Mouse (Mus musculus) gastrocnemius, postnatal 36 days (tissue): ENCODE data around the gene Cyren. TPM values are rescaled to one million over a fixed set of nuclear protein-coding genes. Genes with fewer than 3 reads are reported as not detected.

ENCODE experiments used
- DNase-seq, 2 experiments: peaks; one replicate each; pipeline ENCODE4 v3.0.0; 2022
- intact Hi-C: fragments of 180-260 bp; cut with DNase I; formaldehyde crosslinking; loops from one replicate; pipeline ENCODE4 v1.15.1; 2025
- long read RNA-seq, 2 experiments: library from polyadenylated mRNA; stranded (forward); transcript quantifications; one replicate each; pipeline ENCODE4 v2.0.0; 2021
- total RNA-seq, 2 experiments: library from RNA; stranded (reverse); gene quantifications; 2 replicates each; pipeline ENCODE4 v1.2.3; 2021

Cyren gene
- total RNA-seq, result 1 to 10 TPM; 3.3 to 3.6 TPM
- long read RNA-seq, experiment 1, partial matches to known transcripts, result 0 of 5 reads
- long read RNA-seq, experiment 1, other reads (novel, unspliced or antisense), result 5 of 5 reads
- long read RNA-seq, experiment 2, partial matches to known transcripts, result 2 of 14 reads
- long read RNA-seq, experiment 2, other reads (novel, unspliced or antisense), result 8 of 14 reads

DNA sequence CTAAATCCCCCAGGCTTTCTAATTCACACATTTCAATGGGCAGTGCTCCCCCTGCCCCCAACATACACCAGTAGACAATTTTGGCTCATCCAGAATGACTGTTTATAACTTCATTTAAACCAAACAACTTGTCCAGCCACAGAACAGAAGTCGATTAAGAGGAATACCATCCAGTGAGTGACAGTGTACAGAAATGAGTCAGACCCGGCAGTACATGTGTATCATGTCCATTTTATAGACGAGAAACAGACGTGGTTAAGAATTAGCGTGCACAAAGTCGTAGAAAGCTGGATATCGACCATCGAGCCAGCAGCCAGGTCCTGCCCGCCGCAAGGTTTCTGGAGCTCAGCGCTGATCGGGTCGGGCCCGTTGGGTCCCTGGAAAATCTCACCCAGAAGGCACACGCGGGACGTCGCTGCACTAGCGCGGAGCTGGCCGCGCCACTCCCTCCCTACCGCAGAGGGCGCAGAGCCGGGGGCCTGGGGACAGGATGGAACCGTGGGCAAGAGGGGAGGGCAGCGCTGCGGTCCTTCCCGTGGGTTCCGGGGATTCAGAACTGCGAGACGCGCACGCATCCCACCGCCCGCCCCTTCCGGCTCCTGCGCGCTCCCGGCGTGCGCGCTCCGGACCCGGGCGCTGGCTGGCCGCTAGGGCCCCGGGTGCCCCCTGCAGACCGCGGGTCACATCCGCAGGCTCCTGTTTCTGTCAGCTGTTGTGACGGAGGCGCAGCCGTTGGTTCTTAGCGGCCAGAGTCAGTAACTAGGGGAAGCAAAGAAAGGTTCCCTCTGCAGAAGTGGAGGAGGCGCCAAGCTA is at the start of gene Cyren:
Cyren (minus strand) TSS at position 552 of the 813 bp plus-strand sequence.
- intact Hi-C loops, result loop anchor here (2.0 kb wide), 1 partner anchor 97 kb away; the partner anchor contains the start of gene Agbl3
- peak; percentile 87 to 90 for DNase-seq

DNA sequence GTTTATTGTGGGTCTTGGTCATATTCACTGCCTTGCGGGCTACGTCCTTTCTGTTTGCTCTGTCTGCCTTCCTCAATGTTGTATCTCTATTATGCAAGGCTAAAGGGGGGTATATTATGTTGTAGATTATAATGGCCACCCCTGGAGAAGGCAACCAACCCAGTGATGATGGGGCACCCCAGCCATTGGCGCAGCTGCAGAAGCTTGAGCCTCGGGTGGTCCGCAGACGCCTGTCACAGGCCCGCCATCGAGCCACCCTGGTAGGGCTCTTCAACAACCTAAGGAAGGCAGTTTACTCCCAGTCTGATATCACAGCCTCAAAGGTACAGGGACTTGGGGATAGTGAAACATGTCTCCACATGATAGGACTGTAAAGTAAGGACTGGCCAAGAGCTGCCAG is 49.7 kb upstream of the Cyren start:
- DNase-seq, result no peak
- intact Hi-C loops, result loop anchor here (5.0 to 10.0 kb wide), 2 partner anchors 150 to 423 kb away; no protein-coding TSS in a partner anchor

DNA sequence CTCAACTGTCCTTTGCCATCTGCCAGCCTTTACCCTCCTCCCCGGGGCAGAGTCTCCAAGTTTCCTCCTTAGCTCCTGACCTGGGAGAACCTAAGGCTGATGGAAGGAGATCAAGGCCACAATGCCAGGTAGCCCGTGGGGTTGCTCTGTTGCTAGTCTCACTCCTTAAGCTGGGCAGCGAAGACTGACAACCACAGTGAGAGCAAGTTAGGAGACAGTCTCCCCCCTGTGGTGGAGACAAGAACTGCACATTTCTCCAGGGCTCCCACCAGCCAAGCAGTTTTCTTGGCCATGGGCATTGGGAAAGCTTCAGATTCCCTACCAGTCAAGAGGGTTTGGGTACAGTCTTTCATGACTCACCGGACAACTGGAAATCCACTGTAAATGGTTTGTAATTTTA is 49.3 kb upstream of the Cyren start:
- DNase-seq, result peak; percentile 59 to 60
- intact Hi-C loops, result loop anchor here (5.0 to 10.0 kb wide), 2 partner anchors 150 to 422 kb away; no protein-coding TSS in a partner anchor

DNA sequence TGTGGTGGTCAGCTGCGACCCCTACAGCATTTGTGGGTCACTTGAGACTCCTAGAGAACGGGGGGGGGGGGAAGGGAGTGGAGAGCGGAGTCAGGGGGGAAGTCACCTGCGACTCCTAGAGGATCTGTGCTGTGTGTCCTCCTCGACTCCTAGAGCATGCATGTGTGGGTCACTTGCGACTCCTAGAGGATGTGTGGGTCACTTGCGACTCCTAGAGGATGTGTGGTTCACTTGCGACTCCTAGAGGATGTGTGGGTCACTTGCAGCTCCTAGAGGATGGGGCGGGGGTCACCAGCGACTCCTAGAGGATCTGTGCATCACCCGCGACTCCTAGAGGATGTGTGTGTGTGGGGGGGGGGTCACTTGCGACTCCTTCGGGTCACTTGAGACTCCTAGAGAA is 44.1 kb upstream of the Cyren start:
- intact Hi-C loops, result loop anchor here (5.0 to 10.0 kb wide), 2 partner anchors 40 to 417 kb away; no protein-coding TSS in a partner anchor
- DNase-seq, result peak in 1 of 2 experiments; percentile 15

DNA sequence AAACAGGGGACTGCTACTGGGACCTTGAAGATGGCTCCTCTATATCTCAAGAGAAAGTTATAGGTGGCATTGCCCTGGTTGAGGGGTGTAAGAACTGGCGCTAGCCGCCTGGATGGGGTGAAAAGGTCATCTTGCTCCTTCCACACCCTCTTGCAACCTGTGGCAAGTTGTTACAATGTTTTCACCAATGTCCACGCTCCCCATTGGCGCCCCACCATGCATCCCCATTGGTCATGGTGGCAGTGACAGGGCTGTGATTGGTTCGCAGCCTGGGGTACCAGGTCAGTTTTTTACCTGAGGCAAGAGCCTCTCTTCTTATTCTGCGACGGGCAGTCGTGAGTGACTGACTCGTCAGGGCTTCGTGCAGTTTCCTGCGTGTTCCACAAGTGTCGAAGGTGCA is 42.8 kb upstream of the Cyren start:
- no peak for DNase-seq
- intact Hi-C loops, result loop anchor here (5.0 to 10.0 kb wide), 2 partner anchors 38 to 416 kb away; no protein-coding TSS in a partner anchor

DNA sequence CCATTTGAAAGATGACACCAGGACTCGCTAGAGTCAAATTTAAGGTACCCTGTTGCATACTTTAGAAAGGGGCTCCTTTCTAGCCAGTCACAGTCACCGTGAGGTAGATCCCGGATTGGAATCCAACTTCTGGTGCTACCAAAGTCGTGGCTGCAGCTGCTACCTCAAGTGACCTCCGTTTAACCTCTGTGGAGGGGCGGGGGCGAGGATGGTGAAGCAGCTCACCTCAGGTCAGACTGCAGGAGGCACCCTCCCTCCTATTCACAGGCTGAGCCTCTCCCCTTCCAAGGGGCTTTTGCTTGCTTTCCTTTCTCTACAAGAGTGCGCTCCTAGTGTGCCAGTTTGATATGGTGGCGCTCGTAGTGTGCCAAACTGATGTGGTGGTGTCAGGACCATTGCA is 42.1 kb upstream of the Cyren start, which contains the start of gene Stra8:
Stra8 (plus strand) TSS at position 208 of the 400 bp plus-strand sequence.
- intact Hi-C loops, result loop anchor here (5.0 to 10.0 kb wide), 2 partner anchors 38 to 415 kb away; no protein-coding TSS in a partner anchor

DNA sequence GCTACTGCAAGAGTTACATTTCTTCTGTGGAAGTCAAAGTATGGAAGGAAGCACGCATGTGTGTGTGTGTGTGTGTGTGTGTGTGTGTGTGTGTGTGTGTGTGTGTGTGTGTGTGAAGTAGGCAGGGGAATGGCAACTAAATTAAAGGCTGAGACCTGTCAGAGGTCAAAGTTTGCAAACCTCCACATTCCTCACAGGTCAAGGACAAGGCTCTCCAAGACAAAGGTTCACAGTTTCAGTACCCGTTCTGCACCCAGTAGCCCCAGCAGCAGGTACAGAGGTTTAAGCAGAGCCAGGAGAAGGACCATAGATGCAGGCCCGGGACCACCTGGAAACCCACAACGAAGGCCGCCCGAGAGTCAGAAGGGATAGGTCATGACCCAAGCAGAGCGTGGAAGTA is 41.3 kb upstream of the Cyren start:
- intact Hi-C loops, result no loop called here

More for the DNA sequence above, 42.1 kb upstream of the Cyren start, which contains the start of gene Stra8:
- DNase-seq, result no peak

DNA sequence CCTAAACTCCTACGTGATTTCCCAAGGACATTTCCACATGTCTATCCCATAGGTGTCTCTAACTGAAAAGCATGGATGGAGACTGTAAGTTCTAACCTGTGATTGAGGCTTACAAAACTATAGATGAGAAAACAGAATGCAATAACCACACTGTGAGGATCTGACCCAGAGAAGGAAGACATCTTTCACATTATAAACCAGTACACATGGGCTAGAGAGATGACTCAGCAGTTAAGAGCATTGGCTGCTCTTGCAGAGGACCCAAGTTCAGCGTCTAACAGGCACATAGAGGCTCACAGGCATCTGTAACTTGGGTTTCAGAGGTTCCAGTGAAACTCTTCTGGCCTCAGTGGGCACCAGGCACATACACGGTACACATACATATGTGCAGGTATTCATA is 36.6 kb upstream of the Cyren start:
- DNase-seq, result no peak
- intact Hi-C loops, result no loop called here

More for the DNA sequence above, 41.3 kb upstream of the Cyren start:
- no peak for DNase-seq

DNA sequence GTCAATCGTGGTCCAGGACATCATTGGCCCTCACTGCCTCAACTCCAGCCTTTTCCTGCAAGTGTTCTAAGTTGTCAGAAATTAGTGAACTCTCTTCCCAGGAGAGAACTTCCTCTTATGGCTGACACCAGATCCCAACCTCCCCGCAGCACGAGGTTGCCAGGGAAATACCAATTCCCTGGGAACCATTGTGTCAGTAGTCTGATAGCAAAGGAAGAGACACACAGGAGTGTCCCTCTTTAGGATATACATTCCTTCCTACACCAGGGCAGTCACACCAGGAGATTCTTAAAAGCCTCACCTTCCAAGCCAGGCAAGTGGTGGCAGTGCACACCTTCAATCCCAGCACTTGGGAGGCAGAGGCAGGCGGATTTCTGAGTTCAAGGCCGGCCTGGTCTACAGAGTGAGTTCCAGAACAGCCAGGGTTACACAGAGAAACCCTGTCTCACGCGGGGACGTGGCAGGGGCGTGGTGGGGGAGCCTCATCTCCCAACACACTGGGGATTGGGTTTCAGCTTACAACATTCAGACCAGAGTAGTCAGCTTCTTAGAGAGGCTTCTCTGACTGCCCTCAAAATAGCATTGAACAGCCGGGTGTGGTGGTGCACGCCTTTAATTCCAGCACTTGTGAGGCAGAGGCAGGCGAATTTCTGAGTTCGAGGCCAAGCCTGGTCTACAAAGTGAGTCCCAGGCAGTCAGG is 35.6 kb upstream of the Cyren start:
- no peak for DNase-seq
- intact Hi-C loops, result no loop called here

DNA sequence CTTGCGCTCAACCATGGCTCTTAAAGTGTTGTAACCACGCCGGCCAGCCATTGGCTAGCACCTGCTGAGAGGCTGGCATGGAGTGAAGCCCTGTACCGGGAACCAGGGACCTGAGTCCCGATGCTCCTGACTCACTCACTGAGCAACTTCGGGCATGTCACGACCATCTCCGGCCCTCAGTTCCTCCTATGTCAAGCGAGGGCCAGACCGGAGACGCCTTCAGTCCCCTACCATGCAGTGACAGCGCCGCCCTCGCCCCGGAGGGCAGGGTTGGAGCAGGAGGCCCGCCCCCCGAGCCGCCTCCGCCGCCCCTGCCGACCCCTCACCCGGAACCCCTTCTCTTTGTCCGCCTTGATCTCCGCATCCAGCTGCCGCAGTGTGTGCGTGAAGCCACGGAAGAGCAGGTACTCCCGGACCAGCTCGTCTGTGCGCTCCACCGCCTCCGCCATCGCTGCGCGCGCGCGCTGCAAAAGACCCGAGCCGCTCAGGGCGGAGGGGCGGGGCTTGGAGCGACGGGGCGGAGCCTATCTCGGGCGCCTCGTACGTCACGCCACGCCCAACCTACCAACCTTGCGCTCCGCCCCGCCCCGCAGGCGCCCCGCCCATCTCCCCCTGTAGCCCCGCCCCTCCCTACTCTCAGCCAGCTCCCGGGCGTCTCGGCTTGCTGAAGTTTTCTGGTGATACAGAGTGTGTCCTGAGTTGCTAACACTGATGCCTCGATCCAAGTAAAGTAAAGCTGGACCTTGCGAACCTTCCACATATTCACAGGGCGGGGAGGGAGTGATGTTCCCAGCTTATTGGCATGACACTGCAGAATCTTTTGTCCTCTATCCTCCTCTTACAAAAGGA is 32.7 kb upstream of the Cyren start, which contains the start of gene Wdr91:
Wdr91 (minus strand) TSS at position 506 of the 849 bp plus-strand sequence.
- intact Hi-C loops, result no loop called here
- peak; percentile 92 to 94 for DNase-seq

DNA sequence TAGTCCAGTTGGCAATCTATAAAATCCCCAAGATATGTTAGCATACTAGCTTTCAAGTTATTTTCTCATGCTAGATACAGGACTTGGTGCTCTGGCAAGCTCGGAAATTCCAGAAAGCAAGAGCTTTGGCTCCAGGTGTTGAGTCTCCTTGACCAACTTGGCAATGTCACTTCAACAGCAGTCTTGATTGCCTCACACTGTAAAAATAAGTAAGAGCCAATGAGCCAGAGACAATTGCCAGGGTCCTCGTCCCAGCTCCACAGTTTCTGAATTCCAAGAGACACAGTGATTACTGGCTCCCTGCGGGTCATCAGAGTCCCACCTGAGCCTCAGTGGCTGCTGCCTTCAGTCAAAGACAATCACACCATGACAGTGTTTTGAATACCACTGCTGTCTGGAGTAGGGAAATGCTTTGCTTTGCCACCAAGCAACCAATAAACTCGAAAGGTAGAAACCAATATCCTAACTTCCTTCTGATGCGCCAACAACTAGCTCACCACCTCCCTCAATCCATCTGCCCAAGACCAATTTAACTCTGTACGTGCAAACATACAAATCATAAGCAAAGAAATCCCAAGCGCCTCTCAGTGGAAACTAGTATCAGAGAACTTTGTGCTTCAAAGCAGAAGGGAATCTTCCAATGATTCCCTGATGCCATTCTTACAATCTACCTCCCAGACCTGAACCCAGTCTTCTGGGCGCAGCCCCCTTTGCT is 31.9 kb upstream of the Cyren start:
- DNase-seq, result no peak
- intact Hi-C loops, result no loop called here

DNA sequence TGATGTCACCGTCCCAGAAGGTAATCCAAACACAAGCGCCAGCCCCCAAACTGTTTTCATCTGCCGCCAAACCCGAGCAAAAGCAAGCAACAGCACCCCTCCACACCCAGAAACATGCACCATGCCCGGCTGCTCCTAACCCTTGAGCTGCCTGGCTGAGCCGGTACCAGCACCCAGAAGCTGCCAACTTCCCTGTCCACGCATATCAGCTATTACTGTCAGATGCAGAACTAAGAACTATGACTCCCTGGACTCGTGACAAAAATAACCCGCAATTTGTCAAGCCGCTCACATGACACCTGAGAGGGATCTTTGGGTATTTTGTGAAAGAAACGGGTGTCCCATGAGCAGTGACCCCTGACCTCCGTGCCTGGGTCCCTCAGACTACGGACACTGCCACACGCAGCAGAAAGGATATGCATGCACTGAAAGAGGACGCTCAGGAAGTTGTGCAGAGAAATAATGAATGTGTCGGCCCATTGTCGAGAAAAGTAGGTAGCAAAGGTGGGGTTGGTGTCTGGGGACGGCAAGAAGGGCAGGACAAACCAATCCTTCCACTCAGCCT is 29.9 kb upstream of the Cyren start:
- no peak for DNase-seq
- intact Hi-C loops, result no loop called here

DNA sequence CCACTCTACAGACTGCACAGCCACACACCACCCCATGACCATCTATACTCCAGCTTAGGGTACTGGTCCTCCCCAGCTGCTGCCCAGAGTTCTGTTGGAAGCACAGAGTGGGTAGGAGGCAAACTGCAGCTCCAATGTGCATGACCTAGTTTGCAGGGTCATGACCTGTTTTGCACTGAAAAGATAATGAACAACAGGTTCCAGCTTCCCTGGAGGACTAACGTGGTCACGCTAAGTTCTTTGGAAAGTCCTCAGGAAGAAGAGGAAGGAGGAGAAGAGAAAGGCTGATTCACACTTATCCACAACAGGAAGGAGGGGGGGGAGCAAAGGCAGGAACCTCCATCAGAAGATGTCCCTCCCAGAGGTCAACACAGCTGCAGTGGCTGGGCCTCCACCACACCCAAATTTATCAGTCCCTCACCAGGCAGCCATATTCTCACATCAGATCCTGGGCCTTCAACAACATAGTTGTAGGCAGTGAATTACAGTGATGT is 29.3 kb upstream of the Cyren start:
- peak in 1 of 2 experiments; percentile 46 for DNase-seq
- intact Hi-C loops, result no loop called here

DNA sequence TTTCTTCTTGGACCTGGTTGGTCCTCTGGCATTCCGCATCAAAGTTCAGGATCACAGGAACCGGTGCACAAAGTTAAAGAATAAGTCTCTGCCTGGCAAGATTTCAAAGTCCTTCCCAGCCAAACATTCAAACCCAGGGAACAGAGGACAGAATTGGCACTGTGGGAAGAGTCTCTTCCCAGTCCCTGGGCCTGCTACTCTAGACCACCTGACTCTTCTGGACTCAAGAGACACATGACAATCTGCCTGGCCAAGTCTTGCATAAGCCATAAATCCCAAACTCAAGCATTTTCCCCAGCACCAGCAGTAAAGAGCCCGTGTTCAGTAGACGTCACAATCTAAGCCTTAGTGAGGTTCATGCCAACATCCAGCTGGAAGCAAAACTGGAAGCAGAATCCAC is 28.8 kb upstream of the Cyren start:
- DNase-seq, result peak in 1 of 2 experiments; percentile 16
- intact Hi-C loops, result no loop called here

DNA sequence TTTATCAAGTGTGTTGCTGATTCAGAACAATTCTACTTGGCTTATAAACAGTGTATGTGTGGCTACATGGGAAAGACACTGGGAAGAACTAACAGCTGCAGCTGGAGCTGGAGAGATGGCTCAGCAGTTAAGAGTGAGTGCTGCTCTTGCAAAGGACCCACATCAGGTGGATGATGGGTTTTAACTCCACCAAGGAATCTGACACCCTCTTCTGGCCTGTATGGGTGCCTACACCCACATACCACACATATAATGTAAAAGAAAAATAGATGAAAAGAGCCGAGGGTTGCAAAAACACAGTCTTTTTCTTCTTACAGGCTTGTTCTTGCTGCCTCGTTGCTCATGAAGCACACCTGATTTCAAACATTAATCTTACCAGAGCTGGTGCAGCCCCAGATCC is 28.3 kb upstream of the Cyren start:
- intact Hi-C loops, result no loop called here
- no peak for DNase-seq

DNA sequence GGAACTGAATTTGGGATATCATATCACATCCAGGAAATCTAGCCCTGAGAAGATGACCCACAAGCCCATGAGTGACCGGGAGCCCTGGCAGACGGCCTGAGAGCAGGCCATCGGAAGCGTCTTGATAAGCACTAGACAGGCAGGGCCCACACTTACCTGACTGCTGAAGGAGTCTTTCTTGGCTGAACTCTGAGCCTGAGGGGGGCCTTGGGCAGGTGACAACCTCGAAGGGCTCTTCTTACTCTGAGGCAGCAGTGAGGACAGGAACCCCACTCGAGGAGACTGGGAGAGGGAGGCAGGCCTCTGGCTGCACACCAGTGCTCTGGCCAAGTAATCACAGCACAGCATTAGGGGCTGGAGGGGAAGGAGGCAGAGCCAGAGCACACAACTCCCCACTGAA is 26.5 kb upstream of the Cyren start:
- DNase-seq, result no peak
- intact Hi-C loops, result no loop called here

DNA sequence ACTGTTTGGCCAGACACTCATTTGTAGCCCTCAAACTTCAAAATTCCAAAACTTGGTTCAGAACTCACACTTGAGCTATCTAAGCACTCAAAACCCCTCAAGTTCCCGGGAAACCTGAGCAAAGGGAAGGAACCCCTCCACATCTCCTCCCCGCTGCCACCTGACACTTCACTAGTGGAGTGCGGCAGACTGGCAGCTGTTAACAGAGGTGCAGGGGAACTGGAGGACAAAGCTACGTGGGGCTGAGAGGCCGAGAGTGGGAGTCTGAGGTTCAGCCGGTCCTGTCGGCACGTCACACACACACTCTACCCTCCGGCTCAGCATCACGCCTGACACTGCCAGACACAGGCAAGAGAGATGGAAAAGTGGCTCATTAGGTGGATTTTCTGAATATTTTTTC is 26.0 kb upstream of the Cyren start:
- intact Hi-C loops, result no loop called here

DNA sequence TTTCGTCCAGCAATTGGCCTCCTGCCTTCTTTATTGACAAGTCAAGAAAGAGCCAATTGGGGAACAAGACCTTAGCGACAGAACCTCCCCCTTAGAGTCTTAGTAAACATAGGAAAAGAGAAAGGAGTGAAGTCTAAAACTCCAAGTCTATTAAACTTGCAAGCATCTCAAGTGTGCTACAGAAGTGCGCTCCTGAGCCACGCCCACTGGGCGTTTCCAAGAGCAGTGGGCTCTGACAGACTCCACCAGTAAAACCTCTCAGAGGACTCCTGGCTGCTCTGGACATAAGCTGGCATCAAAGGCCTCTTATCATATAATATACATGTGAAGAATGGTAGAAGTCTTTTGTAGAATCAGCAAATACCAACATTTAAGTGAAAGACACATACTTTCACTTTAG is 25.6 kb upstream of the Cyren start:
- intact Hi-C loops, result no loop called here
- no peak for DNase-seq

More for the DNA sequence above, 26.0 kb upstream of the Cyren start:
- no peak for DNase-seq

DNA sequence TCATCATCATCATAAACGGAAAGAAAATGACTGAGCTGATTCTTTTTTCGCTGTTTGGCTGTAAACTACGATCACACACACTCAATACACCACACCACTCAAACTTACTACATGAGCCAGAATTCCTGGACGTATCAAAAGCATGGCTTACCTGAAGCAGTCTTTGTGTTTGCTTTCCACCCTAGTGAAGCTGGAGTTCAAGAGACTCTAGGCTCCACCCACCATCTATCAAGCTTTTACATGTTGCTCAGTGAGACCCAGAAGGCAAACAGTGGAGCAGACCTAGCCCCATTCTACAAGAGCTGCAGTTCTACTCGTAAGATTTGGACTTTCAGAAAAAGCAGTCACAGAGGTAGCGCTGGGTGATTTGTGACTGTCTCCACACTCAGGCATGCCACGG is 24.7 kb upstream of the Cyren start:
- intact Hi-C loops, result no loop called here
- DNase-seq, result no peak
